Mouse (Mus musculus): ENCODE results near the gene Cd300ld3.
"Not testable (repeated sequence)": the region's sequence is repeated elsewhere in the genome, so short reads cannot be mapped to it uniquely, and the experiment has no call there.

Cd300ld3 gene

GRCm38 (mm10) chr11:115052206-115052605 lies 4.0 kb upstream of the Cd300ld3 start:
- no peak for DNase-seq

GRCm38 (mm10) chr11:115049282-115049895 lies 1.2 kb upstream of the Cd300ld3 start:
- DNase-seq = peak; percentile 17

GRCm38 (mm10) chr11:115037669-115038068 lies 10.5 kb downstream of the Cd300ld3 start, which contains the start of gene Cd300ld5:
Gene Cd300ld5 (minus strand): TSS chr11:115037769.
- DNase-seq = not testable (repeated sequence)

- DNase-seq = not testable (repeated sequence)
These were observed 21.3 kb downstream of the Cd300ld3 start, which contains the start of gene Cd300ld4 for GRCm38 (mm10) chr11:115026912-115027311. Gene Cd300ld4 (minus strand): TSS chr11:115027012.

- not testable (repeated sequence) for DNase-seq
These were observed 32.1 kb downstream of the Cd300ld3 start, which contains the start of gene Cd300ld2 for GRCm38 (mm10) chr11:115016093-115016492. Gene Cd300ld2 (minus strand): TSS chr11:115016193.

GRCm38 (mm10) chr11:115004070-115004469 lies 44.1 kb downstream of the Cd300ld3 start:
- no peak for DNase-seq

- DNase-seq = no peak
These were observed 46.7 kb downstream of the Cd300ld3 start, which contains the start of gene Cd300c2 for GRCm38 (mm10) chr11:115001474-115002040. Gene Cd300c2 (minus strand): TSS chr11:115001880.
